Mouse (Mus musculus) bone marrow, adult 2 months (tissue): ENCODE data around the gene Ush2a. TPM values are rescaled to one million over a fixed set of nuclear protein-coding genes. Genes with fewer than 3 reads are reported as not detected.

Experiments
- H3K27ac ChIP-seq: fragments of 200-500 bp; 2 replicates; pipeline ENCODE4 v1.5.1; 2012; ENCODE audit warnings: low read depth, mild to moderate bottlenecking, control low read depth, inconsistent platforms, low read length; ENCODE audit not compliant: control insufficient read depth, poor library complexity, insufficient read depth
- H3K4me1 ChIP-seq: fragments of 200-500 bp; 2 replicates; pipeline ENCODE4 v1.6.1; 2011; ENCODE audit warnings: low read length; ENCODE audit not compliant: control insufficient read depth, insufficient read depth
- H3K4me3 ChIP-seq: fragments of 200-500 bp; replicated peaks from 2 replicates; pipeline ENCODE3; 2011; ENCODE audit warnings: mild to moderate bottlenecking, low read depth, low read length, control low read depth; ENCODE audit not compliant: control insufficient read depth
- CTCF ChIP-seq: fragments of 200-500 bp; IDR thresholded peaks from 2 replicates; pipeline ENCODE4 v1.5.1; 2011; ENCODE audit warnings: low read length, control low read depth; ENCODE audit not compliant: control insufficient read depth, insufficient read depth
- POLR2A ChIP-seq: fragments of 200-500 bp; IDR thresholded peaks from 2 replicates; pipeline ENCODE4 v1.6.1; 2011; ENCODE audit warnings: low read depth, mild to moderate bottlenecking, control low read depth, low read length, borderline replicate concordance; ENCODE audit not compliant: control insufficient read depth
- WGBS: fragments of 180-500 bp; shearing (Covaris S2); methylation state at CpG from one replicate; pipeline ENCODE4 v1.1.7; 2018; 5-methylcytosine and 5-hydroxymethylcytosine counted together
- polyA plus RNA-seq: library from polyadenylated mRNA; stranded (reverse); fragments of >200 nt; gene quantifications from 2 replicates; pipeline ENCODE4 v1.2.4, GENCODE M21; 2011; ENCODE audit warnings: low replicate concordance; ENCODE audit not compliant: missing spikeins, insufficient read depth, insufficient read length

The Ush2a gene
- 0.11 TPM in 1 of 2 replicates, not detected in the other for polyA plus RNA-seq

- no peak within 1 kb of the TSS for H3K27ac ChIP-seq
- H3K4me3 ChIP-seq, result no peak within 1 kb of the TSS
- WGBS, result 77% methylated on average over 10 of the region's 10 CpGs
- TF ChIP-seq POLR2A (no peak), CTCF (no peak)
- no peaks in the 10 kb centered on the region for H3K4me1 ChIP-seq
Measured at GRCm38 (mm10) chr1:188261903-188262682, at the start of gene Ush2a. Gene Ush2a (plus strand): TSS chr1:188262023.

GRCm38 (mm10) chr1:188214885-188215611 lies 46.8 kb upstream of the Ush2a start:
- H3K4me1 ChIP-seq, result no peaks in the 10 kb centered on the region; the same call in 1 of the 2 replicates
- no peak overlapping the region for H3K4me3 ChIP-seq
- TF ChIP-seq CTCF (no peak), POLR2A (no peak)
- no peak overlapping the region for H3K27ac ChIP-seq
- 77% methylated on average over 10 of the region's 10 CpGs for WGBS

- 47% methylated on average over 4 of the region's 4 CpGs for WGBS
- TF ChIP-seq POLR2A, result no peak
- TF ChIP-seq CTCF, result no peak
- Histone ChIP-seq H3K4me3 (no peak overlapping the region), H3K27ac (no peak overlapping the region), H3K4me1 (no peaks in the 10 kb centered on the region; the same call in 1 of the 2 replicates)
Measured at GRCm38 (mm10) chr1:188221226-188221792, 40.5 kb upstream of the Ush2a start.

GRCm38 (mm10) chr1:188233036-188233724 lies 28.6 kb upstream of the Ush2a start:
- no peak overlapping the region for H3K27ac ChIP-seq
- no peaks in the 10 kb centered on the region for H3K4me1 ChIP-seq
- WGBS, result 68% methylated on average over 5 of the region's 5 CpGs
- TF ChIP-seq POLR2A, result no peak
- TF ChIP-seq CTCF, result no peak
- H3K4me3 ChIP-seq, result no peak overlapping the region

GRCm38 (mm10) chr1:188238636-188239035 lies 23.2 kb upstream of the Ush2a start:
- H3K27ac ChIP-seq, result no peak overlapping the region
- no peak overlapping the region for H3K4me3 ChIP-seq
- no peaks in the 10 kb centered on the region for H3K4me1 ChIP-seq
- no peak for TF ChIP-seq POLR2A
- no peak for TF ChIP-seq CTCF

GRCm38 (mm10) chr1:188241766-188242165 lies 20.1 kb upstream of the Ush2a start:
- no peak for TF ChIP-seq POLR2A
- TF ChIP-seq CTCF, result no peak
- Histone ChIP-seq H3K4me3 (no peak overlapping the region), H3K4me1 (no peaks in the 10 kb centered on the region), H3K27ac (no peak overlapping the region)
- 79% methylated on average over 10 of the region's 10 CpGs for WGBS

- H3K27ac ChIP-seq, result no peak overlapping the region
- TF ChIP-seq CTCF (no peak), POLR2A (no peak)
- WGBS, result 87% methylated on average over 7 of the region's 7 CpGs
- no peaks in the 10 kb centered on the region for H3K4me1 ChIP-seq
- no peak overlapping the region for H3K4me3 ChIP-seq
Measured at GRCm38 (mm10) chr1:188257500-188257899, 4.3 kb upstream of the Ush2a start.
